Mouse (Mus musculus) embryonic fibroblast, embryonic 13.5 days (primary cell): Measurements from ENCODE around the gene Ccne1. TPM values are rescaled to one million over a fixed set of nuclear protein-coding genes. Genes with fewer than 3 reads are reported as not detected.

Experiments
- H3K27ac ChIP-seq: 2 replicates; pipeline ENCODE4 v1.5.1; 2012; ENCODE audit warnings: low read length, control low read depth, inconsistent platforms; ENCODE audit not compliant: insufficient read depth
- H3K4me1 ChIP-seq: 2 replicates; pipeline ENCODE4 v1.6.1; 2011; ENCODE audit warnings: low read length; ENCODE audit not compliant: control insufficient read depth, insufficient read depth
- H3K4me3 ChIP-seq: 2 replicates; pipeline ENCODE4 v1.5.1; 2011; ENCODE audit warnings: mild to moderate bottlenecking, control low read depth, low read length; ENCODE audit not compliant: insufficient read depth
- CTCF ChIP-seq: IDR thresholded peaks from 2 replicates; pipeline ENCODE4 v1.5.1; 2011; ENCODE audit warnings: mild to moderate bottlenecking, control low read depth, low read length, moderate library complexity, borderline replicate concordance; ENCODE audit not compliant: insufficient read depth
- POLR2A ChIP-seq: IDR thresholded peaks from 2 replicates; pipeline ENCODE4 v1.6.1; 2011; ENCODE audit warnings: low read depth, mild to moderate bottlenecking, control low read depth, low read length, moderate library complexity
- polyA plus RNA-seq: library from polyadenylated mRNA; stranded (reverse); fragments of >200 nt; gene quantifications from 2 replicates; pipeline ENCODE4 v1.2.4, GENCODE M21; 2011; ENCODE audit warnings: low read depth; ENCODE audit not compliant: missing spikeins, insufficient read length

Ccne1 gene
- polyA plus RNA-seq, 1 experiment = 47.9 TPM

GRCm38 (mm10) chr7:38084778-38085572 is 22.4 kb downstream of the Ccne1 start:
- Histone ChIP-seq H3K4me3 (peak overlapping the region; percentile 41), H3K27ac (no peak overlapping the region), H3K4me1 (peaks cover 2% of the 10 kb centered on the region; the same call in 1 of the 2 replicates)
- no peak for TF ChIP-seq CTCF
- TF ChIP-seq POLR2A = peak; percentile 96

- no peak overlapping the region for H3K27ac ChIP-seq
- TF ChIP-seq POLR2A = no peak
- TF ChIP-seq CTCF = no peak
- H3K4me1 ChIP-seq = peaks cover 2% of the 10 kb centered on the region; the same call in 1 of the 2 replicates
- no peak overlapping the region for H3K4me3 ChIP-seq
Observed at GRCm38 (mm10) chr7:38082971-38083370, 24.4 kb downstream of the Ccne1 start.

GRCm38 (mm10) chr7:38077189-38077588 is 30.1 kb downstream of the Ccne1 start:
- Histone ChIP-seq H3K27ac (peak overlapping the region; percentile 80), H3K4me1 (peaks cover 5% of the 10 kb centered on the region), H3K4me3 (no peak overlapping the region)
- TF ChIP-seq POLR2A (no peak), CTCF (no peak)

- no peak for TF ChIP-seq CTCF
- no peak for TF ChIP-seq POLR2A
- Histone ChIP-seq H3K4me3 (no peak overlapping the region), H3K4me1 (peaks cover 5% of the 10 kb centered on the region), H3K27ac (no peak overlapping the region)
Observed at GRCm38 (mm10) chr7:38075487-38075886, 31.8 kb downstream of the Ccne1 start.

GRCm38 (mm10) chr7:38074920-38075319 is 32.4 kb downstream of the Ccne1 start:
- H3K4me1 ChIP-seq = peaks cover 5% of the 10 kb centered on the region
- no peak for TF ChIP-seq POLR2A
- TF ChIP-seq CTCF = no peak
- no peak overlapping the region for H3K27ac ChIP-seq
- H3K4me3 ChIP-seq = no peak overlapping the region

- Histone ChIP-seq H3K4me1 (peaks cover 5% of the 10 kb centered on the region), H3K27ac (no peak overlapping the region), H3K4me3 (no peak overlapping the region)
- TF ChIP-seq POLR2A = no peak
- TF ChIP-seq CTCF = no peak
Observed at GRCm38 (mm10) chr7:38074514-38074913, 32.8 kb downstream of the Ccne1 start.

GRCm38 (mm10) chr7:38073782-38074181 is 33.6 kb downstream of the Ccne1 start:
- H3K4me3 ChIP-seq = no peak overlapping the region
- H3K4me1 ChIP-seq = peaks cover 5% of the 10 kb centered on the region
- no peak overlapping the region for H3K27ac ChIP-seq
- TF ChIP-seq POLR2A = no peak
- no peak for TF ChIP-seq CTCF

- no peak overlapping the region for H3K4me3 ChIP-seq
- no peak overlapping the region for H3K27ac ChIP-seq
- H3K4me1 ChIP-seq = peaks cover 3% of the 10 kb centered on the region; the same call in 1 of the 2 replicates
- no peak for TF ChIP-seq CTCF
- no peak for TF ChIP-seq POLR2A
Observed at GRCm38 (mm10) chr7:38071065-38071464, 36.3 kb downstream of the Ccne1 start.

GRCm38 (mm10) chr7:38070663-38071062 is 36.7 kb downstream of the Ccne1 start:
- H3K27ac ChIP-seq = no peak overlapping the region
- peaks cover 3% of the 10 kb centered on the region; the same call in 1 of the 2 replicates for H3K4me1 ChIP-seq
- no peak overlapping the region for H3K4me3 ChIP-seq
- TF ChIP-seq CTCF (no peak), POLR2A (no peak)

- Histone ChIP-seq H3K27ac (no peak overlapping the region), H3K4me1 (0 out of 2 replicates have a peak, but pooled peaks cover 3% of the 10 kb centered on the region), H3K4me3 (no peak overlapping the region)
- no peak for TF ChIP-seq CTCF
- no peak for TF ChIP-seq POLR2A
Observed at GRCm38 (mm10) chr7:38064431-38064830, 42.9 kb downstream of the Ccne1 start.
